Mouse (Mus musculus) neural tube, embryonic 13.5 days (tissue): ENCODE measurements at regions not wholly inside any gene's neighbourhood (a gene's known extent, or its start where the extent isn't known, plus 50 kb on each side); places are given as distances from the start of the nearest gene placed in this dataset.

Source experiments
- ATAC-seq: fragments of 200-750 bp; cut with Nextera tagmentation; 2 replicates; pipeline ENCODE4 v1.8.0; 2017; ENCODE audit warnings: low read depth, mild to moderate bottlenecking, moderate TSS enrichment, moderate library complexity
- H3K27ac ChIP-seq: fragments of 300-500 bp; sonication (generic); replicated peaks from 2 replicates; pipeline ENCODE4 v1.5.1; 2015; ENCODE audit warnings: moderate library complexity, mild to moderate bottlenecking, inconsistent platforms
- H3K27me3 ChIP-seq: fragments of 300-500 bp; sonication (generic); 2 replicates; pipeline ENCODE4 v1.6.1; 2015; ENCODE audit warnings: mild to moderate bottlenecking, inconsistent platforms
- H3K36me3 ChIP-seq: fragments of 300-500 bp; sonication (generic); 2 replicates; pipeline ENCODE4 v1.6.1; 2015; ENCODE audit warnings: mild to moderate bottlenecking, inconsistent platforms
- H3K4me1 ChIP-seq: fragments of 300-500 bp; sonication (generic); replicated peaks from 2 replicates; pipeline ENCODE4 v1.6.1; 2015; ENCODE audit warnings: inconsistent platforms
- H3K4me2 ChIP-seq: fragments of 300-500 bp; sonication (generic); 2 replicates; pipeline ENCODE4 v1.6.1; 2015; ENCODE audit warnings: inconsistent platforms, mild to moderate bottlenecking, moderate library complexity
- H3K4me3 ChIP-seq: fragments of 300-500 bp; sonication (generic); 2 replicates; pipeline ENCODE4 v1.5.1; 2015; ENCODE audit warnings: mild to moderate bottlenecking, inconsistent platforms
- H3K9ac ChIP-seq: fragments of 300-500 bp; sonication (generic); 2 replicates; pipeline ENCODE4 v1.6.1; 2015; ENCODE audit warnings: moderate library complexity, mild to moderate bottlenecking, inconsistent platforms
- H3K9me3 ChIP-seq: fragments of 300-500 bp; sonication (generic); 2 replicates; pipeline ENCODE4 v1.6.1; 2016; ENCODE audit warnings: inconsistent platforms
- WGBS: fragments of 180-500 bp; shearing (Covaris S2); methylation state at CpG from one replicate; pipeline ENCODE4 v1.1.7; 2015; 5-methylcytosine and 5-hydroxymethylcytosine counted together

DNA sequence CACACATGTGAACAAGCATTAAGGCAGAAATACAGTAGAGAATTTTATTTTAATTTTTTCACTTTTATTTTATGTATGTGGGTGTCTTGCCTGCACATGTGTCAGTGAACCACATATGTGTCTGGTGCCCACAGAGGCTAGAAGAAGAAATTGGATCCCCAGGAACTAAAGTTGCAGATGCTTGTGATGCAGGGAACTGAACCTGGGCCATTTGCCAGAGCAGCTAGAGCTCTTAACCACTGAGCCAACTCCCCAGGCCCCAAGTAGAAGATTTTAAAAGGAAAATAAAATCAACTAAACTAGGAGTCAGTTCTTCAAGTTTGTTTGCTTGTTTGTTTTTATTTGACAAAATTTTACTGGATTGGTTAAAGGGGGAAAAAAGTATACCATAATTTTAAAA, 185.5 kb upstream of the Kdm8 start:
- no peak overlapping the region for H3K27ac ChIP-seq
- no peaks in the 10 kb centered on the region for H3K36me3 ChIP-seq
- H3K9me3 ChIP-seq: no peaks in the 10 kb centered on the region
- no peak overlapping the region for H3K4me2 ChIP-seq
- ATAC-seq: no peak
- no peak overlapping the region for H3K9ac ChIP-seq
- H3K4me1 ChIP-seq: peaks cover 21% of the 10 kb centered on the region
- H3K27me3 ChIP-seq: no peaks in the 10 kb centered on the region
- no peak overlapping the region for H3K4me3 ChIP-seq

DNA sequence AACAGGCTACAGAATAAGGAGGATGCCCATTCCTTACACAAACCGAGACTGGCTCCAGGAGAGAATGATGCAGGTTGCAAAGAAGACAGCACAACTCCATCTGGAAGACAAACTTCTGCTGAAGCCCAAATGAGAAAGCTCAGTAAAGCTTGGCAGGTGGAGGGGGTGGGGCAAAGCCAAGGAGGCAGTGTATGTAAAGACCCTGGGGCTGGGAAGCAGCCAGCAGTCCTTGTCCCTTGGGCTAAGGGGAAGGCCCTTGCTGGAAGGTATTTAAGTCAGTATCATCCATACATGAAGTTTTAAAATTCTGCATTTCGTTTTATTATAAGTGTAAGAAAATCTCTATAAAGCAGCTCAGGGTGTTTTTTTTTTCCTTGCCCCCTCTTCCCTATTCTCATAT, 182.3 kb upstream of the Kdm8 start:
- 87% methylated on average over 2 of the region's 2 CpGs for WGBS
- peak overlapping the region; percentile 59; the same call in 1 of the 2 replicates for H3K27ac ChIP-seq
- no peak for ATAC-seq

DNA sequence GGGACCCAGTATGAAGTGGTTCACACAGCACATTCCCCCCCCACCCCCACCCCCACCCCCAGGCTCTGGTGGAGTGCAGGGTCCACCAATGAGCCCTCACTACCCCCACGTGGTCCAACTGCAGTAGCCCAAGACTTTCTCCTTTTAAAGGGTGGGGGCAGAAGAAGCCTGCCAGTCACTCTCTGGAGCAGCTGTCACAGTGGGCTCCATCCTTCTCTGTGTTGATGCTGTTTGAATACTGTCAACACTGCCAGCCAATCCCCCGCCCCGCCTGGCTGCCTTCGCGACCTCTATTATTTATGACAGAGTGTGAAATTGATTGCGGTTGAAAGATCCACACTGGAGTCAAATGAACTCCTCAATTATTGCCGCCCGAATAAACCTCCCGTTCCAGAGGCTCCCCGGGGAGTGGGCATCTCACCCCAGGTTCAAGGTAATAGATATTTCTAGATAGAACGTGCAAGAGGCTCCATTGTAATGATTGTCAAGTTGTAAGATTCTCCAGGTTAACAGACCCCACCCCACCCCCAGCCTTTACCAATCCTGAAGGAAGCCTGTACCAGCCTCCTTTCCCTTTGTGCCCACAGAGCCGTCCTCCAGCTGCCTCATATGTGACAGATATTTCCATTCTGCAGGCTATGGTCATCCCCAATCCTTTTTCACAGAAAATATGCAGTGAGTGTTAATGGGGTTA, 181.7 kb upstream of the Kdm8 start:
- no peak overlapping the region for H3K9ac ChIP-seq
- peaks cover 21% of the 10 kb centered on the region for H3K4me1 ChIP-seq
- 16% methylated on average over 12 of the region's 12 CpGs for WGBS
- H3K4me3 ChIP-seq: no peak overlapping the region
- H3K27me3 ChIP-seq: no peaks in the 10 kb centered on the region
- no peaks in the 10 kb centered on the region for H3K9me3 ChIP-seq
- H3K27ac ChIP-seq: peak overlapping the region; percentile 59
- peak; percentile 81 for ATAC-seq
- peak overlapping the region; percentile 9; the same call in 1 of the 2 replicates for H3K4me2 ChIP-seq
- no peaks in the 10 kb centered on the region for H3K36me3 ChIP-seq

More for the DNA sequence above, 182.3 kb upstream of the Kdm8 start:
- Histone ChIP-seq H3K9ac (no peak overlapping the region), H3K4me1 (peaks cover 21% of the 10 kb centered on the region), H3K36me3 (no peaks in the 10 kb centered on the region), H3K4me3 (no peak overlapping the region), H3K27me3 (no peaks in the 10 kb centered on the region), H3K4me2 (no peak overlapping the region), H3K9me3 (no peaks in the 10 kb centered on the region)

DNA sequence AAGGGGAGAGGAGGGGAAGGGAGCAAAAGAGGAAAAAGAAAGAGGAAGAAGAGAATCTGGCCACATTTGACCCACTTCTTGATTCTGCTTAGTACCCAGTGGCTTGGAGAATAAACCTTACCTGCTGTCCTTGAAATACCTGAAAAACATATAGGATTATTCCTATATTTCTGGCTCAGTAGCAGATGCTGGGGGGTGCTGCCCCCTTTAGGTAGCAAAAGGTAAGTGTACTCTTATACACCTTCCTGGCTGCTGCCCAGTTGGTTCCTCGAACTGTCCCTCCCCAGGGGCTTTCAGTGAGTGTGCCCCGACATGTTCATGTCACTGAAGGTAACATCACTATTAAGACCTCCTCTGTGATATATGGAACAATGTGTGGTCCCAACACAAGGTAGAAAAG, 180.7 kb upstream of the Kdm8 start:
- Histone ChIP-seq H3K4me3 (no peak overlapping the region), H3K36me3 (no peaks in the 10 kb centered on the region), H3K27me3 (no peaks in the 10 kb centered on the region), H3K27ac (peak overlapping the region; percentile 59; the same call in 1 of the 2 replicates), H3K9me3 (no peaks in the 10 kb centered on the region), H3K4me2 (no peak overlapping the region), H3K4me1 (peaks cover 21% of the 10 kb centered on the region), H3K9ac (no peak overlapping the region)
- 65% methylated on average over 2 of the region's 2 CpGs for WGBS
- no peak for ATAC-seq

DNA sequence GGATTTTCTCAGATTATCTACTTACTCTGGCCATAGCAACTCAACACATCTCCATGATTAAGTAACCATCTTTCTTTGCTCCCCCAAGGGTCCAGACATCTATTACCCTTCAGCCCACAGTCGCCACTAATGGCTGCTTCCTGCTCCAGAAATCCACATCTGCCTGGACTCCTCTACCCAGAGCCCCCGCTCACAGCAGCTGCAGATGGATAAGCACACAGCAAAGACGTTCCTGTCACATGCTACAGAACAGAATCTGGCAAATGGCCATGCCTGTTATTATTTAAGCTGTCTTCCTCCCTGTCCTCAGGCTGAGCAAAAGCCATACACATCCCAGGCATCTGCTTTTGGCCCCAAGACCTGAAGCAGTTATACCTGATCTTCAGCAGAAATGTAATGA, 173.8 kb upstream of the Kdm8 start:
- no peaks in the 10 kb centered on the region for H3K36me3 ChIP-seq

DNA sequence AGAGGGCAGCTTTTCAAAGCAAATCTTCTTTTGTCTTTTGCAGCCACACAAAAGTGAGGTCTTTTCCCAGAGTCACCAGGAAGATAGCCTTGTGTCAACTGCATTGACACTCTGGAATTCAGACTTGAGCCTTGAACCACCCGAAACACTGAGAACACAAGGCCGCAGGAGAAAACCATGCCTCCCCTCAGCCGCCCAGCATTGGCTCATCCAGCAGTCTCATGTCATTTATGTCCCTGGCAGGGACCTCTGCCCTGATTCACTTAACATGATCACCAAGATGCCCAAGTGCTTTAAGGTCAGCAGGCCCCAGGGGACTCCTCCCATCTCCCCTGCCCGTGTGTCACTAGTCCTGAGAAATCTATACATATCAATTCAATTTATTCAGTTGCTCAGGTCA, 173.1 kb upstream of the Kdm8 start:
- Histone ChIP-seq H3K27me3 (no peaks in the 10 kb centered on the region), H3K4me3 (no peak overlapping the region), H3K9ac (no peak overlapping the region), H3K9me3 (no peaks in the 10 kb centered on the region), H3K36me3 (no peaks in the 10 kb centered on the region), H3K27ac (no peak overlapping the region), H3K4me2 (no peak overlapping the region), H3K4me1 (peaks cover 14% of the 10 kb centered on the region; the same call in 1 of the 2 replicates)
- no peak for ATAC-seq
- 80% methylated on average over 4 of the region's 4 CpGs for WGBS

More for the DNA sequence above, 173.8 kb upstream of the Kdm8 start:
- H3K27ac ChIP-seq: no peak overlapping the region
- no peak overlapping the region for H3K9ac ChIP-seq
- no peaks in the 10 kb centered on the region for H3K27me3 ChIP-seq
- WGBS: 47% methylated on average over 3 of the region's 3 CpGs
- ATAC-seq: no peak
- peaks cover 14% of the 10 kb centered on the region; the same call in 1 of the 2 replicates for H3K4me1 ChIP-seq
- H3K9me3 ChIP-seq: no peaks in the 10 kb centered on the region
- H3K4me3 ChIP-seq: no peak overlapping the region
- no peak overlapping the region for H3K4me2 ChIP-seq

DNA sequence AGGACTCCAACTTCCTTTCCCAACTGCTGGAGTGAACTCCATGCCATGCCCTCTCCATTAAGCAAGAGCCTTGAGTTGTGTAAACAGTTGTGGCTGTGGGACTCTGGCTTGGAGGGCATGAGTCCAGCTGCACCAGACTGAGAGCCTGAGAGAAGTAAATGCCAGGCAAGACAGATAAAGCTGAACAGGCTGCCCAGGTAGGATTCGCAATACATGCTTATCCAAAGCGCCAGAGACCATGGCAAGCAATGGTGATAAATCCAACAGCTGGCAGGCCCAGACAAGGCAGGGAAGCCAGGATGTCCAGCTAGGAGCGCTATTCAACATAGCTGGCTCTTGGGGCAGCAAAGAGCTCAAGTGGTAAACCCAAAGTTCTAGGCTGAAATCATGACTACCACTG, 163.1 kb upstream of the Kdm8 start:
- WGBS: 77% methylated on average over 3 of the region's 3 CpGs
- no peaks in the 10 kb centered on the region for H3K9me3 ChIP-seq
- ATAC-seq: no peak
- H3K27ac ChIP-seq: no peak overlapping the region
- H3K4me1 ChIP-seq: no peaks in the 10 kb centered on the region
- H3K9ac ChIP-seq: no peak overlapping the region
- no peaks in the 10 kb centered on the region for H3K27me3 ChIP-seq
- H3K36me3 ChIP-seq: no peaks in the 10 kb centered on the region
- H3K4me2 ChIP-seq: no peak overlapping the region
- no peak overlapping the region for H3K4me3 ChIP-seq

DNA sequence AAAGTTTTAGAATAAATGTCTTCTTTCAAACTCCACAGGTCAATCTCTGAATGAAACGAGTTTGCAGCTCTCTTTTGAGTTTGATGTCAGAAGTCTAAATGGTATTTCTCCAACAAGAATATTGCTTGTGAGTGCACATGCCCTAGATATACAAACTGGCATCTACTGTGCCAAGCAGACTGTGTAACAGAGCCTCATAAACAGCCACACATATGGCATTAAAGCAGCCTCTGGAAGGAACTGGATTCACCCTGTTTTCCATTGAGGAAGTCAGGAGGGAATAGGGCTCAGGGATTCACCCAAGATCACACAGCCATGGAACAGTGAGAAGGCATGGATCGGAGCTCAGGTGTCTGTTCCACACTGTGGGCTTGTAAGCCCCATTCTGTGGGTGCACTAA, 149.2 kb upstream of the Kdm8 start:
- no peak overlapping the region for H3K27ac ChIP-seq
- no peak overlapping the region for H3K4me2 ChIP-seq
- no peak overlapping the region for H3K9ac ChIP-seq
- no peaks in the 10 kb centered on the region for H3K27me3 ChIP-seq
- 71% methylated on average over 2 of the region's 2 CpGs for WGBS
- ATAC-seq: no peak
- no peaks in the 10 kb centered on the region for H3K9me3 ChIP-seq
- H3K4me1 ChIP-seq: no peaks in the 10 kb centered on the region
- H3K4me3 ChIP-seq: no peak overlapping the region
- no peaks in the 10 kb centered on the region for H3K36me3 ChIP-seq

DNA sequence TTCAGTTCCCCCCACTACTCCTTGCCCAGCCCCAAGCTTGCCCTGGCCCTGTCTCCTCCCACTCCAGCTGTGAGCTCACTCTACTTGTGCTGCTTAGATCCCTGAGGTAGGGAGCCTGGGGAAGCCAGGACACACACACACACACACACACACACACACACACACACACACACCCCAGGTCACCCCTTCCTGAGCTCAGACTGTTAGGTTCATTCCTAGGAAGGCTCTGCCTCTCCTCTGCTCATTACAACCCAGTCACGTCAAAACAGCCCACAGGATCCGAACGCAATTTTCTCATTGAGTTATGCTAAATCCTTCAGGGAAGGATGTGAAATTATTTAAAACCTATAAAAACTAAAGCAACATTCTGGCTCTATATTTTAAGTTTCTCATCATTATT, 136.0 kb upstream of the Kdm8 start:
- Histone ChIP-seq H3K27me3 (no peaks in the 10 kb centered on the region), H3K9me3 (no peaks in the 10 kb centered on the region), H3K4me2 (no peak overlapping the region), H3K4me3 (no peak overlapping the region), H3K9ac (no peak overlapping the region), H3K4me1 (peaks cover 7% of the 10 kb centered on the region), H3K36me3 (no peaks in the 10 kb centered on the region), H3K27ac (0 out of 2 replicates have a peak overlapping the region, but pooled peaks have one; percentile 4)
- WGBS: 63% methylated on average over 3 of the region's 3 CpGs
- ATAC-seq: peak; percentile 59

DNA sequence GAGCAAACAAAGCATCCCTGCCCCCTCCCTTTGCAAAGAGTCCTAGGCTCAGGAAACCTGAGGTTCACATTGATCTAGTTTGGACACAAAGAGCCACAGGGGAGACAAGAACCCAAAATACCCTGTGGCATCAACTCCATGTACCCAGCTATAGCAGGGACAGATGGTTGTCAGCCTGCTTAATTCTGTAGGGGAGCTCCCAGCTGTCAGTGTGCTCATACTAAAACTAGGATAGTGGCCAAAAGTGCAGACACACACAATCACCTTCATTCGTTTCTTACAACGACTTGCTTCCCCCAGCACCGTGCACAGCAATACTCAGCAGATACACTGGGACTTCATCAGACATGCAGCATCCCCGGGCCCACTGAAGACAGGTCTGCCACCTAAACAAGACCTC, 133.5 kb upstream of the Kdm8 start:
- Histone ChIP-seq H3K27me3 (no peaks in the 10 kb centered on the region), H3K4me1 (peaks cover 7% of the 10 kb centered on the region), H3K27ac (no peak overlapping the region), H3K4me2 (no peak overlapping the region), H3K36me3 (no peaks in the 10 kb centered on the region), H3K9ac (no peak overlapping the region), H3K9me3 (no peaks in the 10 kb centered on the region), H3K4me3 (no peak overlapping the region)
- 69% methylated on average over 4 of the region's 4 CpGs for WGBS
- no peak for ATAC-seq

DNA sequence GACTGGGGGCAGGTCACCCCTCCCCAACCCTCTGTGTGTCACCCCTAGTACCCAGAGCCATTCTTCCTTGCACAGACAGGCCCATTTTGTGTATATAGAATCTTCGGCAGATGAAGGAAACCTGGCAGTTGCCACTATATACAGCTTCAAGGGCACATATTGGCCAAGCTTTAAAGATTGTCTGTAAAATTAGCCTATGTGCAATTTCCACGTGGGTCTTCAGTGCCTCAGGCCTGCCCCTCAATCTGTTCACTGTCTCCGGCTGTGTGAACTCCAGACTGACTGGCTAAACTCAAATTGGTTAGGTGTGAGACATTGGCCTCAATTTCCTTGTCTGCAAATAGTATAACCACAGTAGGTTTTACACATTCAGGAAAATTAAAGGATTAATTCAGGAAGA, 130.9 kb upstream of the Kdm8 start:
- no peak for ATAC-seq
- Histone ChIP-seq H3K4me2 (no peak overlapping the region), H3K27ac (no peak overlapping the region), H3K36me3 (no peaks in the 10 kb centered on the region), H3K4me3 (no peak overlapping the region), H3K4me1 (peaks cover 7% of the 10 kb centered on the region), H3K27me3 (no peaks in the 10 kb centered on the region), H3K9ac (no peak overlapping the region), H3K9me3 (no peaks in the 10 kb centered on the region)
- WGBS: 77% methylated on average over 3 of the region's 3 CpGs

DNA sequence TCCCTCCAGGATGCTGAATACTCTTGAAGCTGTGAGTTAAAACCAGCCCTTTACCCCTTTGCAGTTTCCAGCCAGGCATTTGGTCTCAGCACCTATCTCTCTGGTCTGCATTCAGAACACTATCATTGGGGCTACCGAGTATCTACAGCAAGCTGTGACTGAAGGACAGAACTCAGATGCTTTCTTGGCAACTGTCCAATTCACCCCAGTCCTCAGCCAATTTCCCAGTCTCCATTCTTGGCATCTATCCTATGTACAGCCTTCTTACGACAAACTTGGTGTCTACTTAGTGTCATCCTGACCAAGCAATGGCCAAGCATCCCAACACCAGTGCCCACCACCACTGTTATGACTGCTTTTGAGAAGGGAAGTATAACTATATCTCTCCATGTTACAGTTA, 109.7 kb upstream of the Kdm8 start:
- no peak for ATAC-seq
- 70% methylated on average over 2 of the region's 2 CpGs for WGBS
- no peak overlapping the region for H3K4me2 ChIP-seq
- H3K9me3 ChIP-seq: no peaks in the 10 kb centered on the region
- no peak overlapping the region for H3K27ac ChIP-seq
- H3K27me3 ChIP-seq: peaks cover 66% of the 10 kb centered on the region
- no peak overlapping the region for H3K4me3 ChIP-seq
- H3K9ac ChIP-seq: no peak overlapping the region
- H3K4me1 ChIP-seq: peaks cover 18% of the 10 kb centered on the region
- H3K36me3 ChIP-seq: no peaks in the 10 kb centered on the region

DNA sequence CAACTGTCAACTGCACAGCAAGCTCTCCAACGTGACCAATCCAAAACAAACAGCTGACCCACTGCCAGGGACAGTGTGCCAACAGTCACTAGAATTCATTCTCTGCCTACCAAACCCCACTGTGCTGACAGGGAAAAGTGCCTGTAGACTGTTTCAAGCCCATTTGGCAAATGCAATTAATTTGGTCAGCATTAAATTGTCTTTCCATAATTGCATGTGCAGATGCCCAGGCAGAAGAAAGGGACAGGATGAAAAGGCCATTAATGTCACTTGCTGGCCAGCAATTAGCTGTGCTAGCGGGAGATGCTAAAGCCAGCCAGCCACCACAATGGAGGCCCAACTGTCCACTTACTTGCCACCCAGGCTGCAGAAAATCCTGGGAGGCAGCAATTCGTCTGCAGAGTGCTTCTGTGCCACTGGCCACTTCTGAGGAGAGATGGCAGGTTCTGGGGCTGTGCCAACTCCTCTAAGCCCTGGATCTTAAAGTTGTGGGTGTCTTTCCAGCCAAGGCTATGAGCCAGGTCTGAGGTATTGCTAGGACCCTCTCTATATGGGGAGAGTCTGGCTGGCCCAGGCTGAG, 108.8 kb upstream of the Kdm8 start:
- WGBS: 16% methylated on average over 3 of the region's 3 CpGs
- Histone ChIP-seq H3K27ac (no peak overlapping the region), H3K4me3 (no peak overlapping the region), H3K9me3 (no peaks in the 10 kb centered on the region), H3K9ac (no peak overlapping the region), H3K4me2 (no peak overlapping the region), H3K27me3 (peaks cover 62% of the 10 kb centered on the region), H3K4me1 (peaks cover 27% of the 10 kb centered on the region), H3K36me3 (no peaks in the 10 kb centered on the region)
- peak; percentile 73 for ATAC-seq
